Mouse (Mus musculus) hindbrain, embryonic 14.5 days (tissue): Measurements from ENCODE around the gene Ppme1. TPM values are rescaled to one million over a fixed set of nuclear protein-coding genes. Genes with fewer than 3 reads are reported as not detected.

Source experiments
- ATAC-seq: fragments of 200-750 bp; cut with Nextera tagmentation; 2 replicates; pipeline ENCODE4 v1.8.0; 2017; ENCODE audit warnings: moderate number of reproducible peaks, mild to moderate bottlenecking, moderate TSS enrichment, moderate library complexity; ENCODE audit not compliant: low FRiP score
- DNase-seq: peaks from one replicate; pipeline ENCODE4 v3.0.0-alpha.2; 2015; ENCODE audit warnings: low spot score
- H3K27ac ChIP-seq: fragments of 300-500 bp; sonication (generic); 2 replicates; pipeline ENCODE4 v1.5.1; 2014; ENCODE audit warnings: mild to moderate bottlenecking, moderate library complexity
- H3K27me3 ChIP-seq: fragments of 300-500 bp; sonication (generic); 2 replicates; pipeline ENCODE4 v1.6.1; 2014; ENCODE audit warnings: mild to moderate bottlenecking, low read length, mixed read lengths; ENCODE audit not compliant: control insufficient read depth, insufficient read depth
- H3K36me3 ChIP-seq: fragments of 300-500 bp; sonication (generic); replicated peaks from 2 replicates; pipeline ENCODE4 v1.6.1; 2014; ENCODE audit not compliant: control insufficient read depth, insufficient read depth
- H3K4me1 ChIP-seq: fragments of 300-500 bp; sonication (generic); replicated peaks from 2 replicates; pipeline ENCODE4 v1.6.1; 2014; ENCODE audit warnings: antibody characterized with exemption, low read length, mixed read lengths; ENCODE audit not compliant: control insufficient read depth, insufficient read depth
- H3K4me2 ChIP-seq: fragments of 300-500 bp; sonication (generic); replicated peaks from 2 replicates; pipeline ENCODE4 v1.6.1; 2014; ENCODE audit warnings: mild to moderate bottlenecking, moderate library complexity
- H3K4me3 ChIP-seq: fragments of 300-500 bp; sonication (generic); replicated peaks from 2 replicates; pipeline ENCODE4 v1.5.1; 2014; ENCODE audit warnings: mild to moderate bottlenecking, low read length
- H3K9ac ChIP-seq: fragments of 300-500 bp; sonication (generic); 2 replicates; pipeline ENCODE4 v1.6.1; 2014
- H3K9me3 ChIP-seq: fragments of 300-500 bp; sonication (generic); 2 replicates; pipeline ENCODE4 v1.6.1; 2016; ENCODE audit warnings: low read length; ENCODE audit not compliant: control insufficient read depth
- WGBS: fragments of 180-500 bp; shearing (Covaris S2); extraction: QIAGEN DNeasy Blood & Tissue Kit; methylation state at CpG from one replicate; pipeline ENCODE4 v1.1.7; 2014; 5-methylcytosine and 5-hydroxymethylcytosine counted together
- polyA plus RNA-seq: library from polyadenylated mRNA; unstranded; fragments of >200 nt; fragmentation: Nextera tagmentation; extraction: Ambion mirVana; gene quantifications from 2 replicates; pipeline ENCODE4 v1.2.1, GENCODE M21; 2014

The Ppme1 gene
- polyA plus RNA-seq, 1 experiment from 2014 or later: 155 TPM

GRCm38 (mm10) chr7:100383207-100383606 is 11.1 kb upstream of the Ppme1 start:
- Histone ChIP-seq H3K4me1 (no peaks in the 10 kb centered on the region), H3K9me3 (no peaks in the 10 kb centered on the region), H3K4me3 (no peak overlapping the region), H3K27ac (no peak overlapping the region), H3K9ac (no peak overlapping the region), H3K36me3 (peaks cover 68% of the 10 kb centered on the region), H3K27me3 (no peaks in the 10 kb centered on the region), H3K4me2 (no peak overlapping the region)
- DNase-seq: no peak
- ATAC-seq: no peak
- WGBS: 92% methylated on average over 2 of the region's 2 CpGs

- no peak overlapping the region for H3K4me3 ChIP-seq
- no peak for ATAC-seq
- H3K9me3 ChIP-seq: no peaks in the 10 kb centered on the region
- H3K27me3 ChIP-seq: no peaks in the 10 kb centered on the region
- H3K4me2 ChIP-seq: no peak overlapping the region
- no peak overlapping the region for H3K9ac ChIP-seq
- H3K36me3 ChIP-seq: peaks cover 73% of the 10 kb centered on the region
- no peak for DNase-seq
- no peaks in the 10 kb centered on the region for H3K4me1 ChIP-seq
- no peak overlapping the region for H3K27ac ChIP-seq
These were observed 9.1 kb upstream of the Ppme1 start for GRCm38 (mm10) chr7:100381161-100381560.

GRCm38 (mm10) chr7:100378257-100378656 is 6.2 kb upstream of the Ppme1 start:
- no peak for DNase-seq
- Histone ChIP-seq H3K27ac (no peak overlapping the region), H3K9ac (no peak overlapping the region), H3K4me2 (no peak overlapping the region), H3K4me3 (no peak overlapping the region), H3K27me3 (no peaks in the 10 kb centered on the region), H3K9me3 (no peaks in the 10 kb centered on the region), H3K4me1 (0 out of 2 replicates have a peak, but pooled peaks cover 2% of the 10 kb centered on the region), H3K36me3 (peaks cover 76% of the 10 kb centered on the region)
- 83% methylated on average over 2 of the region's 2 CpGs for WGBS
- no peak for ATAC-seq

- peak overlapping the region; percentile 75 for H3K27ac ChIP-seq
- H3K36me3 ChIP-seq: peaks cover 31% of the 10 kb centered on the region
- peak overlapping the region; percentile 58 for H3K4me3 ChIP-seq
- H3K9ac ChIP-seq: peak overlapping the region; percentile 60
- WGBS: 9% methylated on average over 17 of the region's 17 CpGs
- no peaks in the 10 kb centered on the region for H3K9me3 ChIP-seq
- H3K4me2 ChIP-seq: peak overlapping the region; percentile 75
- DNase-seq (no peak), ATAC-seq (no peak)
- H3K27me3 ChIP-seq: no peaks in the 10 kb centered on the region
- H3K4me1 ChIP-seq: peaks cover 31% of the 10 kb centered on the region
These were observed 409 bp upstream of the Ppme1 start for GRCm38 (mm10) chr7:100372452-100372980.

GRCm38 (mm10) chr7:100364888-100365287 is 7.2 kb downstream of the Ppme1 start:
- no peak overlapping the region for H3K27ac ChIP-seq
- peaks cover 13% of the 10 kb centered on the region for H3K4me1 ChIP-seq
- peaks cover 22% of the 10 kb centered on the region for H3K36me3 ChIP-seq
- ATAC-seq (no peak), DNase-seq (no peak)
- H3K9me3 ChIP-seq: no peaks in the 10 kb centered on the region
- no peak overlapping the region for H3K4me3 ChIP-seq
- 59% methylated on average over 6 of the region's 6 CpGs for WGBS
- H3K4me2 ChIP-seq: no peak overlapping the region
- no peak overlapping the region for H3K9ac ChIP-seq
- H3K27me3 ChIP-seq: no peaks in the 10 kb centered on the region

GRCm38 (mm10) chr7:100363162-100363561 is 8.9 kb downstream of the Ppme1 start:
- no peak overlapping the region for H3K4me3 ChIP-seq
- H3K9ac ChIP-seq: no peak overlapping the region
- ATAC-seq (no peak), DNase-seq (no peak)
- H3K9me3 ChIP-seq: no peaks in the 10 kb centered on the region
- 87% methylated on average over 2 of the region's 2 CpGs for WGBS
- H3K4me1 ChIP-seq: no peaks in the 10 kb centered on the region; the same call in 1 of the 2 replicates
- no peak overlapping the region for H3K4me2 ChIP-seq
- H3K27ac ChIP-seq: no peak overlapping the region
- H3K27me3 ChIP-seq: no peaks in the 10 kb centered on the region
- H3K36me3 ChIP-seq: peaks cover 18% of the 10 kb centered on the region; the same call in 1 of the 2 replicates

- peaks cover 19% of the 10 kb centered on the region for H3K36me3 ChIP-seq
- no peak overlapping the region for H3K9ac ChIP-seq
- H3K27ac ChIP-seq: no peak overlapping the region
- no peak overlapping the region for H3K4me3 ChIP-seq
- H3K4me1 ChIP-seq: no peaks in the 10 kb centered on the region
- no peak for DNase-seq
- no peak for ATAC-seq
- no peaks in the 10 kb centered on the region for H3K27me3 ChIP-seq
- H3K4me2 ChIP-seq: no peak overlapping the region
- no peaks in the 10 kb centered on the region for H3K9me3 ChIP-seq
These were observed 14.3 kb downstream of the Ppme1 start for GRCm38 (mm10) chr7:100357856-100358255.

GRCm38 (mm10) chr7:100356768-100357167 is 15.3 kb downstream of the Ppme1 start:
- H3K4me2 ChIP-seq: no peak overlapping the region
- no peaks in the 10 kb centered on the region for H3K27me3 ChIP-seq
- WGBS: 98% methylated on average over 1 of the region's 1 CpGs
- no peak overlapping the region for H3K4me3 ChIP-seq
- no peak overlapping the region for H3K9ac ChIP-seq
- no peaks in the 10 kb centered on the region for H3K4me1 ChIP-seq
- ATAC-seq (no peak), DNase-seq (no peak)
- no peaks in the 10 kb centered on the region for H3K9me3 ChIP-seq
- peaks cover 23% of the 10 kb centered on the region for H3K36me3 ChIP-seq
- H3K27ac ChIP-seq: no peak overlapping the region

GRCm38 (mm10) chr7:100356324-100356723 is 15.8 kb downstream of the Ppme1 start:
- no peaks in the 10 kb centered on the region for H3K9me3 ChIP-seq
- H3K4me2 ChIP-seq: no peak overlapping the region
- no peak for DNase-seq
- no peak overlapping the region for H3K4me3 ChIP-seq
- H3K9ac ChIP-seq: no peak overlapping the region
- H3K27ac ChIP-seq: no peak overlapping the region
- H3K27me3 ChIP-seq: no peaks in the 10 kb centered on the region
- ATAC-seq: no peak
- H3K36me3 ChIP-seq: peaks cover 26% of the 10 kb centered on the region
- H3K4me1 ChIP-seq: no peaks in the 10 kb centered on the region
- WGBS: 76% methylated on average over 5 of the region's 5 CpGs

- Histone ChIP-seq H3K4me1 (no peaks in the 10 kb centered on the region), H3K9ac (no peak overlapping the region), H3K4me2 (no peak overlapping the region), H3K9me3 (no peaks in the 10 kb centered on the region), H3K27me3 (no peaks in the 10 kb centered on the region), H3K4me3 (no peak overlapping the region), H3K27ac (no peak overlapping the region), H3K36me3 (peaks cover 31% of the 10 kb centered on the region)
- 88% methylated on average over 4 of the region's 4 CpGs for WGBS
- DNase-seq (no peak), ATAC-seq (no peak)
These were observed 17.1 kb downstream of the Ppme1 start for GRCm38 (mm10) chr7:100354984-100355383.
